Mouse (Mus musculus) ES-E14 (cell line): Measurements from ENCODE around the gene Apeh.

Source experiments
- HCFC1 ChIP-seq: IDR thresholded peaks from 2 replicates; pipeline ENCODE4 v1.6.1; 2012; ENCODE audit warnings: low read length, inconsistent platforms, borderline replicate concordance; ENCODE audit not compliant: insufficient read depth
- MAFK ChIP-seq: IDR thresholded peaks from 2 replicates; pipeline ENCODE4 v1.6.1; 2014; ENCODE audit warnings: mild to moderate bottlenecking, low read depth, low read length, inconsistent platforms; ENCODE audit not compliant: insufficient read depth
- ZC3H11A ChIP-seq: IDR thresholded peaks from 2 replicates; pipeline ENCODE4 v1.6.1; 2012; ENCODE audit warnings: low read depth, mild to moderate bottlenecking, inconsistent platforms, low read length, borderline replicate concordance
- ZNF384 ChIP-seq: IDR thresholded peaks from 2 replicates; pipeline ENCODE4 v1.6.1; 2012; ENCODE audit warnings: low read depth, low read length, inconsistent platforms

- no peak for TF ChIP-seq HCFC1
- TF ChIP-seq MAFK = no peak
- no peak for TF ChIP-seq ZNF384
- no peak for TF ChIP-seq ZC3H11A
Measured at GRCm38 (mm10) chr9:108107867-108108266, 13.5 kb upstream of the Apeh start.
